Mouse (Mus musculus) heart, embryonic 11.5 days (tissue): ENCODE data around the gene Plxna4. TPM values are rescaled to one million over a fixed set of nuclear protein-coding genes. Genes with fewer than 3 reads are reported as not detected.

ENCODE experiments used
- ATAC-seq: fragments of 200-750 bp; cut with Nextera tagmentation; replicated peaks from 2 replicates; pipeline ENCODE4 v1.8.0; 2017; ENCODE audit warnings: moderate library complexity; ENCODE audit not compliant: insufficient number of reproducible peaks, low FRiP score, low TSS enrichment
- H3K27ac ChIP-seq: fragments of 300-500 bp; sonication (generic); 2 replicates; pipeline ENCODE4 v1.5.1; 2014; ENCODE audit warnings: mild to moderate bottlenecking, low read depth, low read length
- H3K27me3 ChIP-seq: fragments of 300-500 bp; sonication (generic); 2 replicates; pipeline ENCODE4 v1.6.1; 2014; ENCODE audit warnings: mild to moderate bottlenecking, low read length, mixed read lengths; ENCODE audit not compliant: control insufficient read depth, insufficient read depth
- H3K36me3 ChIP-seq: fragments of 300-500 bp; sonication (generic); 2 replicates; pipeline ENCODE4 v1.6.1; 2014; ENCODE audit warnings: mild to moderate bottlenecking, low read length, moderate library complexity, mixed read lengths; ENCODE audit not compliant: control insufficient read depth, insufficient read depth
- H3K4me1 ChIP-seq: fragments of 300-500 bp; sonication (generic); 2 replicates; pipeline ENCODE4 v1.6.1; 2014; ENCODE audit warnings: low read length; ENCODE audit not compliant: control insufficient read depth, insufficient read depth
- H3K4me2 ChIP-seq: fragments of 300-500 bp; sonication (generic); 2 replicates; pipeline ENCODE4 v1.6.1; 2014; ENCODE audit warnings: mild to moderate bottlenecking, moderate library complexity
- H3K4me3 ChIP-seq: fragments of 300-500 bp; sonication (generic); 2 replicates; pipeline ENCODE4 v1.5.1; 2014; ENCODE audit warnings: low read depth, low read length
- H3K9ac ChIP-seq: fragments of 300-500 bp; sonication (generic); 2 replicates; pipeline ENCODE4 v1.6.1; 2014; ENCODE audit warnings: mild to moderate bottlenecking, low read depth, low read length, moderate library complexity
- H3K9me3 ChIP-seq: fragments of 300-500 bp; sonication (generic); replicated peaks from 2 replicates; pipeline ENCODE4 v1.6.1; 2016; ENCODE audit warnings: low read length; ENCODE audit not compliant: control insufficient read depth
- WGBS: fragments of 180-500 bp; shearing (Covaris S2); extraction: QIAGEN DNeasy Blood & Tissue Kit; methylation state at CpG from one replicate; pipeline ENCODE4 v1.1.7; 2014; ENCODE audit not compliant: insufficient replicate concordance; 5-methylcytosine and 5-hydroxymethylcytosine counted together
- polyA plus RNA-seq: library from polyadenylated mRNA; unstranded; fragments of >200 nt; fragmentation: Nextera tagmentation; extraction: Ambion mirVana; gene quantifications from 2 replicates; pipeline ENCODE4 v1.2.1, GENCODE M21; 2014

Gene Plxna4
- polyA plus RNA-seq = 9.1 and 9.3 TPM in 2 replicates

DNA sequence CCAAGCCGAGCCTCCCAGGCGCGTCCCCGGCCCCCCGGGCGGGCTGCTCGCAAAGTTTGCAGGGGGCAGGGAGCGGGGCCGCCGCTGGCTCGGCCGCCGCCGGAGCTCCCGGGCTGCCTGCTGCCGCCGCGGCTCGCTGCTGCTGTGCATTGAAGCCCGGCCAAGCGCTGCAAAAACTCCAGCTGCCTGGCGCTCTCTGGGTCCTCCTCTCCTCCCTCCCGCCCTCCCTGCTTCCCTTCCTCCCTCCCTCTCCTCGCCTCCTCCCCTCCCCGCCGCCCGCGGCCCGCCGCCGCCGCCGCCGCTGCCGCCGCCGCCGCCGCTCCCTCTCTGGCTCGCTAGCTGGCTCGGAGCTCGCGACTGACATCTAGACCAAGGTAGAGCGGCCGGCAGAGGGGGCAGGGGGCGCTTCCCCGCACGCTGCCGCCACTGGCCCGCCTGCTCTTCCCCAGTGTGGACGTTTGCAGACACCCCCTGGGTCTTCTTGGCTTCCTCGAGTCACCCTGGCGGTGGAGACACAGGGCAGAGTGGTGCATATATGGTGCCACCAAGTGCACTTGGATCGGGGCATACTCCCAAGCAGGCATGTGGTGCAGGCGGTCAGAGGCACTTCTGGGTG is at the start of gene Plxna4:
Gene Plxna4 (minus strand): TSS at position 137 of the 616 bp plus-strand sequence.
- Histone ChIP-seq H3K27me3 (peaks cover 5% of the 10 kb centered on the region; the same call in 1 of the 2 replicates), H3K4me1 (peaks cover 34% of the 10 kb centered on the region), H3K36me3 (no peaks in the 10 kb centered on the region), H3K9ac (peak within 1 kb of the TSS; percentile 83), H3K4me3 (peak within 1 kb of the TSS; percentile 72), H3K9me3 (no peaks in the 10 kb centered on the region), H3K27ac (peak within 1 kb of the TSS; percentile 72), H3K4me2 (peak within 1 kb of the TSS; percentile 95)
- WGBS = 2% methylated on average over 31 of the region's 55 CpGs
- peak; percentile 49 for ATAC-seq

DNA sequence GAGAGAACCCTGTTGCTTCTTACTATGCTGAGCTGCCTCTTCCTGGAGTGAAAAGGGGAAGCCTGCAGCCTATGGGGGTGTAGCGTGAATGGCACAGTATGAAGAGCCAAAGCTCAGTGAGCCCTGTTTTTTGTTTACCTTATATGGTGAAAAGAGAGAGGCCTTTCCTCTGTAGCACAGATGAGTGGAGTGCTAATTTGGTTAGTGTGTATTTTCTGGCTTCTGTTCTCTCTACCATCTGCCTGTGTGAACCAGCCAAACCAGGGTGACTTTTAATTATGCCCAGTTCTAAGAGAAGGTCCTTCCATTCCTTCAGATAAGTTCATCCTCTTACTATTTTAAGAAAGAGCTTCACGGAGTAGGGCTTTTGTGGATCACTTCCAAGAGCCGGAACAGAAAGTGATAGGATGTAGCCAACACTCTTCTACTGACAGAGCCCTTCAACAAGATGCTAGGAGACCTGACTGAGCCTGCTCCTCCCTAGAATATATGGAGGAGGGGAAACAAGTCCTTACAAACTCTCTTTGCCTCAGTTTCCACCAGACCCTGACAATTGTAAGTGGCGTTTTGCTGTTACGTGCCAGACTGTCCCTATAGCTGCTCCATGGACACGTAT is 49.7 kb upstream of the Plxna4 start:
- H3K27ac ChIP-seq = no peak overlapping the region
- no peak for ATAC-seq
- H3K4me1 ChIP-seq = no peaks in the 10 kb centered on the region
- no peak overlapping the region for H3K9ac ChIP-seq
- no peak overlapping the region for H3K4me3 ChIP-seq
- no peaks in the 10 kb centered on the region for H3K36me3 ChIP-seq
- no peaks in the 10 kb centered on the region for H3K27me3 ChIP-seq
- no peak overlapping the region for H3K4me2 ChIP-seq
- H3K9me3 ChIP-seq = no peaks in the 10 kb centered on the region
- WGBS = 68% methylated on average over 6 of the region's 6 CpGs

- H3K36me3 ChIP-seq = no peaks in the 10 kb centered on the region
- H3K4me2 ChIP-seq = no peak overlapping the region
- H3K4me1 ChIP-seq = no peaks in the 10 kb centered on the region
- no peak overlapping the region for H3K27ac ChIP-seq
- no peak overlapping the region for H3K9ac ChIP-seq
- H3K4me3 ChIP-seq = no peak overlapping the region
- ATAC-seq = no peak
- H3K9me3 ChIP-seq = no peaks in the 10 kb centered on the region
- no peaks in the 10 kb centered on the region for H3K27me3 ChIP-seq
Measured at GRCm38 (mm10) chr6:32610712-32611111, 22.7 kb upstream of the Plxna4 start.

GRCm38 (mm10) chr6:32606787-32607186 is 18.8 kb upstream of the Plxna4 start:
- Histone ChIP-seq H3K27ac (no peak overlapping the region), H3K9ac (no peak overlapping the region), H3K27me3 (no peaks in the 10 kb centered on the region), H3K4me1 (no peaks in the 10 kb centered on the region), H3K36me3 (no peaks in the 10 kb centered on the region), H3K4me3 (no peak overlapping the region), H3K4me2 (no peak overlapping the region), H3K9me3 (no peaks in the 10 kb centered on the region)
- no peak for ATAC-seq
- 71% methylated on average over 3 of the region's 3 CpGs for WGBS

GRCm38 (mm10) chr6:32605581-32605980 is 17.6 kb upstream of the Plxna4 start:
- 18% methylated on average over 3 of the region's 3 CpGs for WGBS
- H3K9me3 ChIP-seq = no peaks in the 10 kb centered on the region
- H3K4me3 ChIP-seq = no peak overlapping the region
- no peaks in the 10 kb centered on the region for H3K27me3 ChIP-seq
- H3K27ac ChIP-seq = no peak overlapping the region
- H3K36me3 ChIP-seq = no peaks in the 10 kb centered on the region
- H3K9ac ChIP-seq = no peak overlapping the region
- H3K4me1 ChIP-seq = no peaks in the 10 kb centered on the region
- H3K4me2 ChIP-seq = no peak overlapping the region
- no peak for ATAC-seq

GRCm38 (mm10) chr6:32604901-32605300 is 16.9 kb upstream of the Plxna4 start:
- no peak overlapping the region for H3K9ac ChIP-seq
- no peaks in the 10 kb centered on the region for H3K4me1 ChIP-seq
- no peaks in the 10 kb centered on the region for H3K9me3 ChIP-seq
- no peak for ATAC-seq
- no peak overlapping the region for H3K27ac ChIP-seq
- 71% methylated on average over 4 of the region's 4 CpGs for WGBS
- no peaks in the 10 kb centered on the region for H3K36me3 ChIP-seq
- H3K4me2 ChIP-seq = no peak overlapping the region
- H3K4me3 ChIP-seq = no peak overlapping the region
- H3K27me3 ChIP-seq = no peaks in the 10 kb centered on the region

- no peaks in the 10 kb centered on the region for H3K4me1 ChIP-seq
- H3K36me3 ChIP-seq = no peaks in the 10 kb centered on the region
- 81% methylated on average over 2 of the region's 2 CpGs for WGBS
- H3K9ac ChIP-seq = no peak overlapping the region
- ATAC-seq = no peak
- no peak overlapping the region for H3K4me2 ChIP-seq
- H3K4me3 ChIP-seq = no peak overlapping the region
- no peak overlapping the region for H3K27ac ChIP-seq
- no peaks in the 10 kb centered on the region for H3K27me3 ChIP-seq
- no peaks in the 10 kb centered on the region for H3K9me3 ChIP-seq
Measured at GRCm38 (mm10) chr6:32602130-32602529, 14.1 kb upstream of the Plxna4 start.

GRCm38 (mm10) chr6:32601306-32601705 is 13.3 kb upstream of the Plxna4 start:
- no peak overlapping the region for H3K4me2 ChIP-seq
- H3K4me1 ChIP-seq = no peaks in the 10 kb centered on the region
- ATAC-seq = no peak
- no peaks in the 10 kb centered on the region for H3K27me3 ChIP-seq
- no peaks in the 10 kb centered on the region for H3K36me3 ChIP-seq
- H3K9me3 ChIP-seq = no peaks in the 10 kb centered on the region
- no peak overlapping the region for H3K27ac ChIP-seq
- 67% methylated on average over 2 of the region's 2 CpGs for WGBS
- H3K4me3 ChIP-seq = no peak overlapping the region
- H3K9ac ChIP-seq = no peak overlapping the region

- Histone ChIP-seq H3K9me3 (no peaks in the 10 kb centered on the region), H3K4me3 (no peak overlapping the region), H3K4me1 (0 out of 2 replicates have a peak, but pooled peaks cover 9% of the 10 kb centered on the region), H3K36me3 (no peaks in the 10 kb centered on the region), H3K27me3 (no peaks in the 10 kb centered on the region), H3K4me2 (no peak overlapping the region), H3K27ac (no peak overlapping the region), H3K9ac (no peak overlapping the region)
- 31% methylated on average over 3 of the region's 3 CpGs for WGBS
- no peak for ATAC-seq
Measured at GRCm38 (mm10) chr6:32595591-32595990, 7.6 kb upstream of the Plxna4 start.
